Mouse (Mus musculus) lung, adult 2 months (tissue): Measurements from ENCODE around the gene Myog. TPM values are rescaled to one million over a fixed set of nuclear protein-coding genes. Genes with fewer than 3 reads are reported as not detected.

Experiments
- DNase-seq: peaks from one replicate; pipeline ENCODE4 v3.0.0; 2022
- H3K4me1 ChIP-seq: fragments of 200-500 bp; 2 replicates; pipeline ENCODE4 v1.6.1; 2011; ENCODE audit warnings: low read length; ENCODE audit not compliant: control insufficient read depth, insufficient read depth
- H3K4me3 ChIP-seq: fragments of 200-500 bp; replicated peaks from 2 replicates; pipeline ENCODE3; 2011; ENCODE audit warnings: low read depth, mild to moderate bottlenecking, control low read depth, low read length; ENCODE audit errors: extremely low read depth
- CTCF ChIP-seq: fragments of 200-500 bp; IDR thresholded peaks from 2 replicates; pipeline ENCODE4 v1.5.1; 2011; ENCODE audit warnings: mild to moderate bottlenecking, low read length, control low read depth; ENCODE audit not compliant: insufficient read depth
- POLR2A ChIP-seq: fragments of 200-500 bp; IDR thresholded peaks from 2 replicates; pipeline ENCODE4 v1.6.1; 2011; ENCODE audit warnings: low read depth, mild to moderate bottlenecking, control low read depth, low read length, borderline replicate concordance; ENCODE audit errors: extremely low read depth
- WGBS: fragments of 180-500 bp; shearing (Covaris S2); methylation state at CpG from one replicate; pipeline ENCODE4 v1.1.7; 2018; 5-methylcytosine and 5-hydroxymethylcytosine counted together
- polyA plus RNA-seq: library from polyadenylated mRNA; depleted of rRNA; stranded (reverse); fragments of >200 nt; gene quantifications from 2 replicates; pipeline ENCODE4 v1.2.3, GENCODE M21; 2012

Myog gene
- polyA plus RNA-seq, 1 experiment = 1.7 TPM

GRCm38 (mm10) chr1:134318261-134318660 is 28.5 kb downstream of the Myog start:
- TF ChIP-seq POLR2A (no peak), CTCF (no peak)
- WGBS = 79% methylated on average over 5 of the region's 5 CpGs
- no peak for DNase-seq
- no peak overlapping the region for H3K4me3 ChIP-seq
- H3K4me1 ChIP-seq = no peaks in the 10 kb centered on the region

GRCm38 (mm10) chr1:134320691-134321301 is 31.0 kb downstream of the Myog start:
- WGBS = 62% methylated on average over 14 of the region's 14 CpGs
- no peak for DNase-seq
- Histone ChIP-seq H3K4me3 (no peak overlapping the region), H3K4me1 (no peaks in the 10 kb centered on the region)
- TF ChIP-seq POLR2A (no peak), CTCF (no peak)

- no peak for DNase-seq
- 70% methylated on average over 6 of the region's 6 CpGs for WGBS
- H3K4me1 ChIP-seq = no peaks in the 10 kb centered on the region
- no peak for TF ChIP-seq POLR2A
- TF ChIP-seq CTCF = peak; percentile 67
- no peak overlapping the region for H3K4me3 ChIP-seq
These were observed 32.8 kb downstream of the Myog start for GRCm38 (mm10) chr1:134322591-134322990.

GRCm38 (mm10) chr1:134326841-134327346 is 37.1 kb downstream of the Myog start:
- H3K4me1 ChIP-seq = no peaks in the 10 kb centered on the region
- 92% methylated on average over 12 of the region's 12 CpGs for WGBS
- no peak for DNase-seq
- TF ChIP-seq CTCF = no peak
- TF ChIP-seq POLR2A = no peak
- H3K4me3 ChIP-seq = no peak overlapping the region

- DNase-seq = peak; percentile 72
- Histone ChIP-seq H3K4me1 (no peaks in the 10 kb centered on the region), H3K4me3 (no peak overlapping the region)
- WGBS = 46% methylated on average over 20 of the region's 20 CpGs
- TF ChIP-seq CTCF (peak; percentile 70), POLR2A (no peak)
These were observed 42.3 kb downstream of the Myog start for GRCm38 (mm10) chr1:134331879-134332635.

GRCm38 (mm10) chr1:134332770-134333271 is 43.0 kb downstream of the Myog start, which contains the start of gene Ppfia4:
Gene Ppfia4, minus strand, starts transcription at chr1:134332928.
- WGBS = 21% methylated on average over 13 of the region's 13 CpGs
- Histone ChIP-seq H3K4me3 (no peak within 1 kb of the TSS), H3K4me1 (no peaks in the 10 kb centered on the region)
- no peak for DNase-seq
- TF ChIP-seq CTCF (no peak), POLR2A (no peak)

GRCm38 (mm10) chr1:134333371-134334110 is 43.8 kb downstream of the Myog start:
- Histone ChIP-seq H3K4me1 (no peaks in the 10 kb centered on the region), H3K4me3 (no peak overlapping the region)
- 79% methylated on average over 10 of the region's 10 CpGs for WGBS
- no peak for DNase-seq
- no peak for TF ChIP-seq POLR2A
- no peak for TF ChIP-seq CTCF

GRCm38 (mm10) chr1:134334111-134334827 is 44.5 kb downstream of the Myog start:
- H3K4me1 ChIP-seq = no peaks in the 10 kb centered on the region
- WGBS = 60% methylated on average over 7 of the region's 7 CpGs
- no peak overlapping the region for H3K4me3 ChIP-seq
- no peak for DNase-seq
- TF ChIP-seq POLR2A (no peak), CTCF (no peak)

- H3K4me3 ChIP-seq = no peak overlapping the region
- 73% methylated on average over 13 of the region's 13 CpGs for WGBS
- H3K4me1 ChIP-seq = no peaks in the 10 kb centered on the region
- TF ChIP-seq CTCF = no peak
- TF ChIP-seq POLR2A = no peak
- DNase-seq = no peak
These were observed 45.6 kb downstream of the Myog start for GRCm38 (mm10) chr1:134335211-134335923.
